Mouse (Mus musculus) intestine, postnatal 0 days (tissue): ENCODE data around the gene Gm11077. TPM values are rescaled to one million over a fixed set of nuclear protein-coding genes. Genes with fewer than 3 reads are reported as not detected.

ENCODE experiments used
- ATAC-seq: fragments of 200-750 bp; cut with Nextera tagmentation; 2 replicates; pipeline ENCODE4 v1.8.0; 2017; ENCODE audit warnings: mild to moderate bottlenecking, moderate TSS enrichment, moderate library complexity
- H3K27ac ChIP-seq: fragments of 300-500 bp; sonication (generic); 2 replicates; pipeline ENCODE4 v1.5.1; 2014; ENCODE audit warnings: mild to moderate bottlenecking, low read depth, low read length, moderate library complexity
- H3K27me3 ChIP-seq: fragments of 300-500 bp; sonication (generic); replicated peaks from 2 replicates; pipeline ENCODE4 v1.6.1; 2014; ENCODE audit warnings: low read length, mixed read lengths; ENCODE audit not compliant: control insufficient read depth, insufficient read depth
- H3K36me3 ChIP-seq: fragments of 300-500 bp; sonication (generic); 2 replicates; pipeline ENCODE4 v1.6.1; 2014; ENCODE audit warnings: mild to moderate bottlenecking, moderate library complexity; ENCODE audit not compliant: control insufficient read depth, insufficient read depth
- H3K4me1 ChIP-seq: fragments of 300-500 bp; sonication (generic); replicated peaks from 2 replicates; pipeline ENCODE4 v1.6.1; 2014; ENCODE audit warnings: antibody characterized with exemption, low read length, mixed read lengths; ENCODE audit not compliant: control insufficient read depth, insufficient read depth
- H3K4me2 ChIP-seq: fragments of 300-500 bp; sonication (generic); replicated peaks from 2 replicates; pipeline ENCODE4 v1.6.1; 2014; ENCODE audit warnings: low read depth, mild to moderate bottlenecking, moderate library complexity
- H3K4me3 ChIP-seq: fragments of 300-500 bp; sonication (generic); 2 replicates; pipeline ENCODE4 v1.5.1; 2014; ENCODE audit warnings: low read depth, low read length
- H3K9ac ChIP-seq: fragments of 300-500 bp; sonication (generic); 2 replicates; pipeline ENCODE4 v1.6.1; 2014; ENCODE audit warnings: mild to moderate bottlenecking, low read depth, low read length
- H3K9me3 ChIP-seq: fragments of 300-500 bp; sonication (generic); 2 replicates; pipeline ENCODE4 v1.6.1; 2016; ENCODE audit warnings: mixed run types; ENCODE audit not compliant: control insufficient read depth
- CTCF ChIP-seq: sonication (generic); IDR thresholded peaks from 2 replicates; pipeline ENCODE4 v1.5.1; 2016; ENCODE audit warnings: low read depth, mild to moderate bottlenecking, control low read depth, antibody characterized with exemption, moderate library complexity
- WGBS: fragments of 180-500 bp; shearing (Covaris S2); extraction: QIAGEN DNeasy Blood & Tissue Kit; methylation state at CpG from one replicate; pipeline ENCODE4 v1.1.7; 2014; 5-methylcytosine and 5-hydroxymethylcytosine counted together
- polyA plus RNA-seq: library from polyadenylated mRNA; unstranded; fragments of >200 nt; fragmentation: Nextera tagmentation; extraction: Ambion mirVana; gene quantifications from 2 replicates; pipeline ENCODE4 v1.2.1, GENCODE M21; 2015

Gene Gm11077
- polyA plus RNA-seq, 1 experiment from 2014 or later, result not detected

GRCm38 (mm10) chr6:140766365-140766764 lies 37.3 kb downstream of the Gm11077 start:
- TF ChIP-seq CTCF, result peak; percentile 87
- no peak overlapping the region for H3K4me3 ChIP-seq
- no peaks in the 10 kb centered on the region for H3K27me3 ChIP-seq
- H3K4me1 ChIP-seq, result no peaks in the 10 kb centered on the region
- H3K36me3 ChIP-seq, result no peaks in the 10 kb centered on the region
- no peak overlapping the region for H3K27ac ChIP-seq
- ATAC-seq, result no peak
- H3K9ac ChIP-seq, result no peak overlapping the region
- 33% methylated on average over 9 of the region's 9 CpGs for WGBS
- no peak overlapping the region for H3K4me2 ChIP-seq
- H3K9me3 ChIP-seq, result no peaks in the 10 kb centered on the region

DNA sequence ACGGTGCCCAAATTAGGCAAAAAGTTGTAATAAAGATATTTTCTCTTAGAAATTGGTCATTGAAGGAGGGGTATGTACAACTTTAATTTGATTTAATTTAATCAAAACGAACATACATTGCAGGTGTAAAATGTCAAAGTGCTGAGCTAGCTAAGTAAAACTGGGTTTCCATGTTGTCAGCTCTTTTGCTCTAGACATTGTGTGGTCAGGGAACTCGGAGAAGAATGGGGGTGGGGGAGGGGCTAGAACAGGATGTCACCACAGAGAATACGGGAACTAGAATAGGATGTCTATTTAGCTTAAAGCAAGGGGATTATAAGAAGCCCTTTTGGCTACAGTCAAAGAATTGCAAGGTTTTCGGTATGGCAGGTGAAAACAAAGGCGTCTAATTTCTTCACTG lies 38.2 kb downstream of the Gm11077 start:
- Histone ChIP-seq H3K4me1 (no peaks in the 10 kb centered on the region), H3K4me2 (no peak overlapping the region), H3K4me3 (no peak overlapping the region), H3K36me3 (no peaks in the 10 kb centered on the region), H3K9me3 (no peaks in the 10 kb centered on the region), H3K9ac (no peak overlapping the region), H3K27ac (no peak overlapping the region), H3K27me3 (no peaks in the 10 kb centered on the region)
- ATAC-seq, result no peak
- WGBS, result 77% methylated on average over 6 of the region's 6 CpGs
- TF ChIP-seq CTCF, result no peak

DNA sequence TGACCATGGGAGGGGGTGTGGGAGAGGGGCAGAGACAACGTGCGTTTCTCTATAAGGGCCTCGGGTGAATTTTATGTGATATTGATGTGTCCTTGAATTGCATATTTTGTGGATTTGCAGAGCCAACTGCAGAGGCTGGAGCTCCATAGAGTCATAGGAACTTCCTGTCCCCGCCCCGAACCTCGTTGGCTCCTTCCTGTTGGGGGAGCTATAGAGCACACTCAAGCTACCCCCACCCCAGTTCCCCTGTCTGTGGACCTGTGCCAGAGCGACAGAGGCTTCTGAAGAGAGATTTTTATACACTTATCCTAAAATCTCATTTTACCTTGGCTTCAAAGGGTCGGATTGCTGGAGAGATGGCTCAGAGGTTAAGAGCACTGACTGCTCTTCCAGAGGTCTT lies 39.1 kb downstream of the Gm11077 start:
- no peaks in the 10 kb centered on the region for H3K36me3 ChIP-seq
- no peak overlapping the region for H3K9ac ChIP-seq
- ATAC-seq, result no peak
- no peaks in the 10 kb centered on the region for H3K4me1 ChIP-seq
- no peaks in the 10 kb centered on the region for H3K27me3 ChIP-seq
- no peak overlapping the region for H3K4me3 ChIP-seq
- no peaks in the 10 kb centered on the region for H3K9me3 ChIP-seq
- 74% methylated on average over 8 of the region's 8 CpGs for whole genome bisulfite sequencing
- no peak overlapping the region for H3K27ac ChIP-seq
- H3K4me2 ChIP-seq, result no peak overlapping the region
- 0 out of 2 replicates have a peak, but pooled peaks have one; percentile 15 for TF ChIP-seq CTCF

- 63% methylated on average over 21 of the region's 21 CpGs for WGBS
- no peaks in the 10 kb centered on the region for H3K4me1 ChIP-seq
- no peaks in the 10 kb centered on the region for H3K9me3 ChIP-seq
- no peak overlapping the region for H3K4me3 ChIP-seq
- ATAC-seq, result no peak
- TF ChIP-seq CTCF, result no peak
- no peak overlapping the region for H3K9ac ChIP-seq
- H3K4me2 ChIP-seq, result no peak overlapping the region
- H3K27ac ChIP-seq, result no peak overlapping the region
- no peaks in the 10 kb centered on the region for H3K36me3 ChIP-seq
- no peaks in the 10 kb centered on the region for H3K27me3 ChIP-seq
Measured at GRCm38 (mm10) chr6:140768859-140769640, 40.0 kb downstream of the Gm11077 start.

DNA sequence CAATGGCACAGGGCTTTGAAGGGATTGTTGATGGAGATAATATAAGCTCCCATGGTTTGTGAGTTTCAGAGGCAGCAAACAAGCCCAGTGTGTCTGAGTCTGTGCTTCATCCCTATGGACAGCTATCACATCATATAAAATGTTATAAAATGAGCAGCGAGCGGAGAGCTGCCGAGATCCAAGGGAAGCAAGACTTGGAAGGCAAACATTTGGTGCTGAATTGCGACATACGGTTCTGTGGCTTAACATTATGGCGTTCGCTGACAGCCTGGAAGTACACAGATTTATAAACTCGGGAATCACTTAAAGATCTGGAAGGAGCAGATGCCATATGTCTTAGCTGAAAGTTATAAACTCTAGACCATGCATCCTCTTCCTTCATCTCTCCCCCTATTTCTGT lies 47.2 kb downstream of the Gm11077 start:
- no peak overlapping the region for H3K9ac ChIP-seq
- no peak overlapping the region for H3K4me3 ChIP-seq
- no peak overlapping the region for H3K27ac ChIP-seq
- no peak overlapping the region for H3K4me2 ChIP-seq
- no peaks in the 10 kb centered on the region for H3K36me3 ChIP-seq
- no peak for TF ChIP-seq CTCF
- no peaks in the 10 kb centered on the region for H3K9me3 ChIP-seq
- H3K27me3 ChIP-seq, result no peaks in the 10 kb centered on the region
- 68% methylated on average over 8 of the region's 8 CpGs for WGBS
- no peak for ATAC-seq
- no peaks in the 10 kb centered on the region for H3K4me1 ChIP-seq

DNA sequence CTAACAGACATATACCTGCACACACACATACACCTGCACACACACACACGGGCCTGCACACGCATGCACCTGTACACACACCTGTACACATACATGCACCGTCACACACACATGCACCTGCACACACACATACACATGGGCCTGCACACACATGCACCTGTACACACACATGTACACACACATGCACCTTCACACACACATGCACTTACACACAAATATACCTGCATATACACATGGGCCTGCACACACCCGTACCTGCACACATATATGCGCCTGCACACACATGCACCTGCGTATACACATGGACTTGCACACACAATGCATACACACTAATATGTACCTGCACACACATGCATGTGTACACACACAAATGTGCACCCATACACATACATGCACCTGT lies 53.4 kb downstream of the Gm11077 start:
- ATAC-seq, result no peak
- Histone ChIP-seq H3K4me3 (no peak overlapping the region), H3K27ac (no peak overlapping the region), H3K27me3 (no peaks in the 10 kb centered on the region), H3K9ac (no peak overlapping the region), H3K4me2 (no peak overlapping the region), H3K4me1 (no peaks in the 10 kb centered on the region), H3K9me3 (no peaks in the 10 kb centered on the region), H3K36me3 (no peaks in the 10 kb centered on the region)
- WGBS, result 97% methylated on average over 6 of the region's 6 CpGs
- no peak for TF ChIP-seq CTCF
